Mouse (Mus musculus) embryonic fibroblast, embryonic 13.5 days (primary cell): ENCODE data around the gene Mrto4.

Source experiments
- CTCF ChIP-seq: IDR thresholded peaks from 2 replicates; pipeline ENCODE4 v1.5.1; 2011; ENCODE audit warnings: mild to moderate bottlenecking, control low read depth, low read length, moderate library complexity, borderline replicate concordance; ENCODE audit not compliant: insufficient read depth
- POLR2A ChIP-seq: IDR thresholded peaks from 2 replicates; pipeline ENCODE4 v1.6.1; 2011; ENCODE audit warnings: low read depth, mild to moderate bottlenecking, control low read depth, low read length, moderate library complexity

DNA sequence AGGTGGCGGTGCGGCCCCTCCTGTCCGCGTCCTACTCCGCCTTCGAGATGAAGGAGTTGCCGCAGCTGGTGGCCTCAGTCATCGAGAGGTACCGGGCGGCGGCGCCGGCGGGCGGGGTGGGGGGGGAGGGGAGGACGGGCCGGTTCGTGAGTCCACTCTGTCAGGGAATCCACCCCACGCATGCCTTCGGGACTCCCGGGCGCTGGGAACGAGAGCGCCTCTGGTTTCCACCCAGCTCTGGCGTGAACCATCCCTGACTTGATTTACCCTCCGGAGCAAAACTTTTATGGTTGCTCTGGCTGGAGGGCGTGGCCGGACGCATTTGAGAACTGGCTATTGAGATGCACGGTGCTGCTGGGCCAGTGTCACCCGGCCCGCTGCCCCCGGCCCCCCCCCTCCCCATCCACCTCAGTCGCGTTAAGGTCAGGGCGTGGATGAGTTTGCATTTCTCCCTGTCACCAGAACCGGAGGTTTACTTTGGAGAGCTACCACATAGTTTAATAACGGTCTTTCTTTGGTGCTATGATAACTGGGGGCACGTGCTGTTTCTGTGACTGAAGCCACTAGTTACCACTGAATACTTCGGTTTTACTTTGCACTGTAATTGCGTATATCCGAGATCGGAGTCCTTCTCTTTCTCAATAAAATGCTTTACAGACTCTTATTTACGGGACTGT lies 28.5 kb upstream of the Mrto4 start:
- no peak for TF ChIP-seq POLR2A
- TF ChIP-seq CTCF = no peak
